In genomic region chr17:32830418-32830782, GRCm38 (mm10) we compare ENCODE assay signal across 7 mouse cellular contexts. TPM values are rescaled to one million over a fixed set of nuclear protein-coding genes. Genes with fewer than 3 reads are reported as not detected.
DNase-seq lines count a peak whose midpoint lies in the region; ATAC-seq and TF ChIP-seq lines count a peak whose summit lies in the region.

No protein-coding gene starts in this region.

- peaks cover 11% of the 10 kb centered on the region for H3K36me3 ChIP-seq in lung, embryonic 15.5 days
- H3K36me3 ChIP-seq in forebrain, embryonic 14.5 days (ENCODE audit: control insufficient read depth, insufficient read depth, low read length) = peaks cover 3% of the 10 kb centered on the region; the same call in 1 of the 2 replicates
- H3K36me3 ChIP-seq in limb, embryonic 13.5 days = peaks cover 19% of the 10 kb centered on the region
- peaks cover 5% of the 10 kb centered on the region; the same call in 1 of the 2 replicates for H3K36me3 ChIP-seq in small intestine, adult 2 months (ENCODE audit: control insufficient read depth, insufficient read depth, low read length)

- no peaks in the 10 kb centered on the region for H3K9me3 ChIP-seq in lung, embryonic 15.5 days
- no peaks in the 10 kb centered on the region for H3K9me3 ChIP-seq in forebrain, embryonic 14.5 days (replicated peaks; ENCODE audit: control insufficient read depth, low read length)
- no peaks in the 10 kb centered on the region for H3K9me3 ChIP-seq in limb, embryonic 13.5 days

- H3K4me1 ChIP-seq in lung, embryonic 15.5 days = peaks cover 8% of the 10 kb centered on the region
- peaks cover 6% of the 10 kb centered on the region; the same call in 1 of the 2 replicates for H3K4me1 ChIP-seq in forebrain, embryonic 14.5 days (ENCODE audit: control insufficient read depth, insufficient read depth, low read length)
- peaks cover 8% of the 10 kb centered on the region for H3K4me1 ChIP-seq in limb, embryonic 13.5 days
- peaks cover 4% of the 10 kb centered on the region; the same call in 1 of the 2 replicates for H3K4me1 ChIP-seq in small intestine, adult 2 months (ENCODE audit: control insufficient read depth, insufficient read depth, insufficient read length, low read length)

- H3K9ac ChIP-seq in lung, embryonic 15.5 days = no peak overlapping the region
- H3K9ac ChIP-seq in forebrain, embryonic 14.5 days (ENCODE audit: low read length) = 0 out of 2 replicates have a peak overlapping the region, but pooled peaks have one; percentile 90
- H3K9ac ChIP-seq in limb, embryonic 13.5 days = peak overlapping the region; percentile 95; the same call in 1 of the 2 replicates

- no peak for ATAC-seq in lung, embryonic 15.5 days (ENCODE audit: borderline replicate concordance, extremely low read depth, low FRiP score, low TSS enrichment)
- peak; percentile 32; the same call in 1 of the 2 replicates for ATAC-seq in forebrain, embryonic 14.5 days
- ATAC-seq in limb, embryonic 13.5 days (ENCODE audit: low FRiP score, low read depth) = no peak

- H3K27ac ChIP-seq in lung, embryonic 15.5 days = no peak overlapping the region
- H3K27ac ChIP-seq in forebrain, embryonic 14.5 days (ENCODE audit: low read depth, low read length) = no peak overlapping the region
- H3K27ac ChIP-seq in limb, embryonic 13.5 days = peak overlapping the region; percentile 65; the same call in 1 of the 2 replicates
- no peak overlapping the region for H3K27ac ChIP-seq in small intestine, adult 2 months (ENCODE audit: insufficient read depth, low read depth, low read length)

- peak overlapping the region; percentile 56 for H3K4me2 ChIP-seq in lung, embryonic 15.5 days
- H3K4me2 ChIP-seq in forebrain, embryonic 14.5 days (ENCODE audit: low read length) = peak overlapping the region; percentile 79
- peak overlapping the region; percentile 85 for H3K4me2 ChIP-seq in limb, embryonic 13.5 days (replicated peaks)

- peak overlapping the region; percentile 81 for H3K4me3 ChIP-seq in lung, embryonic 15.5 days
- peak overlapping the region; percentile 66 for H3K4me3 ChIP-seq in forebrain, embryonic 14.5 days (ENCODE audit: low read depth, low read length)
- H3K4me3 ChIP-seq in limb, embryonic 13.5 days = peak overlapping the region; percentile 84
- 0 out of 2 replicates have a peak overlapping the region, but pooled peaks have one; percentile 98 for H3K4me3 ChIP-seq in small intestine, adult 2 months (ENCODE audit: low read depth, low read length)

- no peaks in the 10 kb centered on the region for H3K27me3 ChIP-seq in lung, embryonic 15.5 days
- H3K27me3 ChIP-seq in forebrain, embryonic 14.5 days (replicated peaks; ENCODE audit: control insufficient read depth, insufficient read depth, low read length) = no peaks in the 10 kb centered on the region
- H3K27me3 ChIP-seq in limb, embryonic 13.5 days = no peaks in the 10 kb centered on the region
- H3K27me3 ChIP-seq in small intestine, adult 2 months (ENCODE audit: control insufficient read depth, insufficient read depth, low read length) = no peaks in the 10 kb centered on the region

- TF ChIP-seq CTCF in small intestine, adult 2 months (IDR thresholded peaks at IDR 0.05; ENCODE audit: extremely low read depth, insufficient read length, insufficient replicate concordance, low read depth, low read length) = no peak

- WGBS in lung, embryonic 15.5 days = 25% methylated on average over 3 of the region's 3 CpGs
- 39% methylated on average over 3 of the region's 3 CpGs for WGBS in forebrain, embryonic 14.5 days
- whole genome bisulfite sequencing in limb, embryonic 13.5 days = 41% methylated on average over 3 of the region's 3 CpGs
- 29% methylated on average over 3 of the region's 3 CpGs for WGBS in small intestine, adult 2 months

- no peak for DNase-seq in lung, postnatal 10 days
- DNase-seq in forebrain, embryonic 14.5 days (ENCODE audit: low spot score) = no peak
- DNase-seq in layer of hippocampus, adult 8-10 months (ENCODE audit: low spot score in 2 of 2) = no peak
- DNase-seq in adrenal gland, adult 2 months = no peak

- TF ChIP-seq POLR2A in small intestine, adult 2 months (IDR thresholded peaks at IDR 0.05; ENCODE audit: low read depth, low read length) = no peak

RNA-seq across cellular contexts. Expression of gene Zfp799, which starts 0.3 kb away (rescaled TPM):
- polyA plus RNA-seq in lung, embryonic 15.5 days (2015; fragmentation: Nextera tagmentation; extraction: Ambion mirVana) = 13.7 and 14.9 TPM in 2 replicates
- polyA plus RNA-seq in forebrain, embryonic 14.5 days (2014; fragmentation: Nextera tagmentation; extraction: Ambion mirVana) = 20.7 and 25.7 TPM in 2 replicates
- 21.7 and 22.0 TPM in 2 replicates for polyA plus RNA-seq in limb, embryonic 13.5 days (2015; fragmentation: Nextera tagmentation; extraction: Ambion mirVana)
- polyA plus RNA-seq in small intestine, adult 2 months (2012; rRNA removed) = 2.6 and 6.9 TPM in 2 replicates
- total RNA-seq in layer of hippocampus, adult 8-10 months (2022) = 10 to 100 TPM; 27.5 to 36.6 (median 30.4) TPM
- total RNA-seq in adrenal gland, adult 2 months (2021) = 10 to 100 TPM in 1 of 2 experiments, 1 to 10 TPM in 1; 8.9 to 13.5 TPM
- polyA plus RNA-seq in adrenal gland, adult 2 months (2012; rRNA removed) = 1.6 and 3.9 TPM in 2 replicates

RNA-seq across cellular contexts. Expression of gene Zfp811, which starts 20.7 kb away (rescaled TPM):
- polyA plus RNA-seq in lung, embryonic 15.5 days (2015; fragmentation: Nextera tagmentation; extraction: Ambion mirVana) = 2.0 and 2.3 TPM in 2 replicates
- 22.2 and 25.2 TPM in 2 replicates for polyA plus RNA-seq in forebrain, embryonic 14.5 days (2014; fragmentation: Nextera tagmentation; extraction: Ambion mirVana)
- polyA plus RNA-seq in limb, embryonic 13.5 days (2015; fragmentation: Nextera tagmentation; extraction: Ambion mirVana) = 5.3 and 5.8 TPM in 2 replicates
- 0.04 TPM in 1 of 2 replicates, not detected in the other for polyA plus RNA-seq in small intestine, adult 2 months (2012; rRNA removed)
- 1 to 10 TPM; 3.7 to 7.8 (median 6.8) TPM for total RNA-seq in layer of hippocampus, adult 8-10 months (2022)
- under 1 TPM; 0.43 to 0.69 TPM for total RNA-seq in adrenal gland, adult 2 months (2021)
- 0.02 TPM in 1 of 2 replicates, not detected in the other for polyA plus RNA-seq in adrenal gland, adult 2 months (2012; rRNA removed)

RNA-seq across cellular contexts. Expression of gene Zfp871, which starts 42.3 kb away (rescaled TPM):
- polyA plus RNA-seq in lung, embryonic 15.5 days (2015; fragmentation: Nextera tagmentation; extraction: Ambion mirVana) = 28.5 and 33.8 TPM in 2 replicates
- 44.1 and 72.0 TPM in 2 replicates for polyA plus RNA-seq in forebrain, embryonic 14.5 days (2014; fragmentation: Nextera tagmentation; extraction: Ambion mirVana)
- 46.3 and 50.3 TPM in 2 replicates for polyA plus RNA-seq in limb, embryonic 13.5 days (2015; fragmentation: Nextera tagmentation; extraction: Ambion mirVana)
- polyA plus RNA-seq in small intestine, adult 2 months (2012; rRNA removed) = 2.7 and 6.1 TPM in 2 replicates
- total RNA-seq in layer of hippocampus, adult 8-10 months (2022) = 100 to 1,000 TPM in 2 of 4 experiments, 10 to 100 TPM in 2; 75.3 to 108 (median 92.2) TPM
- total RNA-seq in adrenal gland, adult 2 months (2021) = 10 to 100 TPM; 41.3 to 45.9 TPM
- polyA plus RNA-seq in adrenal gland, adult 2 months (2012; rRNA removed) = 3.8 and 4.8 TPM in 2 replicates
